Mouse (Mus musculus) CH12.LX (cell line): ENCODE measurements around the gene Oscar. TPM values are rescaled to one million over a fixed set of nuclear protein-coding genes. Genes with fewer than 3 reads are reported as not detected.

Source experiments
- DNase-seq: peaks from one replicate; pipeline ENCODE4 v3.0.0-alpha.2; 2013; ENCODE audit errors: extremely low read depth
- H3K27ac ChIP-seq: 2 replicates; pipeline ENCODE4 v1.5.1; 2012; ENCODE audit warnings: low read depth, mild to moderate bottlenecking, control low read depth, moderate library complexity; ENCODE audit not compliant: insufficient read depth
- H3K27me3 ChIP-seq: replicated peaks from 2 replicates; pipeline ENCODE3; 2012; ENCODE audit warnings: inconsistent platforms
- H3K36me3 ChIP-seq, 2 experiments: replicated peaks in 1 of 2; 2 replicates each; pipeline versions ENCODE3 to v1.6.1; 2012; ENCODE audit warnings: inconsistent platforms in 1 of 2, low read length in 1 of 2, mild to moderate bottlenecking in 1 of 2, mixed read lengths in 1 of 2, moderate library complexity in 1 of 2; ENCODE audit not compliant: control insufficient read depth in 1 of 2, insufficient read depth in 1 of 2
- H3K4me1 ChIP-seq, 2 experiments: 2 replicates each; pipeline ENCODE4 v1.6.1; 2012; ENCODE audit warnings: inconsistent platforms in 1 of 2, moderate library complexity in 1 of 2; ENCODE audit not compliant: insufficient read depth in 2 of 2, control insufficient read depth in 1 of 2
- H3K4me2 ChIP-seq: 2 replicates; pipeline ENCODE4 v1.6.1; 2012; ENCODE audit warnings: low read depth, mild to moderate bottlenecking, control low read depth; ENCODE audit not compliant: poor library complexity, insufficient read depth, severe bottlenecking
- H3K4me3 ChIP-seq, 3 experiments: fragments of 150-350 bp in 1 of 3; sonication (generic) in 1 of 3; replicated peaks in 1 of 3; 2 replicates each; pipeline versions ENCODE3 to v1.5.1; 2011 to 2012; ENCODE audit warnings: low read depth in 2 of 3, low read length in 2 of 3, mild to moderate bottlenecking in 2 of 3, moderate library complexity in 2 of 3, control low read depth in 1 of 3, improper control_type of control experiment in 1 of 3, inconsistent platforms in 1 of 3, mixed read lengths in 1 of 3; ENCODE audit not compliant: poor library complexity in 1 of 3
- H3K79me2 ChIP-seq: replicated peaks from 2 replicates; pipeline ENCODE4 v1.6.1; 2012; ENCODE audit warnings: mild to moderate bottlenecking, moderate library complexity; ENCODE audit not compliant: control insufficient read depth, poor library complexity, insufficient read depth, severe bottlenecking; ENCODE audit errors: extremely low read depth
- H3K9ac ChIP-seq: 2 replicates; pipeline ENCODE4 v1.6.1; 2012; ENCODE audit warnings: low read depth, mild to moderate bottlenecking, control low read depth, moderate library complexity; ENCODE audit not compliant: insufficient read depth
- H3K9me3 ChIP-seq: replicated peaks from 2 replicates; pipeline ENCODE3; 2012; ENCODE audit warnings: low read length, inconsistent platforms, mixed read lengths
- BHLHE40 ChIP-seq: IDR thresholded peaks from 2 replicates; pipeline ENCODE4 v1.6.1; 2011; ENCODE audit warnings: mild to moderate bottlenecking, low read depth, low read length, improper control_type of control experiment
- CHD2 ChIP-seq: IDR thresholded peaks from 2 replicates; pipeline ENCODE4 v1.6.1; 2011; ENCODE audit warnings: low read length, improper control_type of control experiment
- CTCF ChIP-seq, 2 experiments: IDR thresholded peaks in 1 of 2; conservative IDR thresholded peaks in 1 of 2; 2 replicates each; pipeline ENCODE4 v1.5.1; 2011 to 2012; ENCODE audit warnings: low read depth in 2 of 2, low read length in 2 of 2, improper control_type of control experiment in 1 of 2, inconsistent platforms in 1 of 2, mild to moderate bottlenecking in 1 of 2, moderate library complexity in 1 of 2
- EP300 ChIP-seq: IDR thresholded peaks from 2 replicates; pipeline ENCODE4 v1.6.1; 2011; ENCODE audit warnings: low read length, improper control_type of control experiment
- ETS1 ChIP-seq: conservative IDR thresholded peaks from 2 replicates; pipeline ENCODE4 v1.6.1; 2012; ENCODE audit warnings: low read depth, mild to moderate bottlenecking, inconsistent platforms, low read length, improper control_type of control experiment, moderate library complexity
- IRF4 ChIP-seq: IDR thresholded peaks from 2 replicates; pipeline ENCODE4 v1.6.1; 2014; ENCODE audit warnings: low read depth, mild to moderate bottlenecking, inconsistent platforms, low read length, improper control_type of control experiment
- JUND ChIP-seq: conservative IDR thresholded peaks from 2 replicates; pipeline ENCODE4 v1.6.1; 2011; ENCODE audit warnings: low read depth, low read length, improper control_type of control experiment
- KAT2A ChIP-seq: IDR thresholded peaks from 2 replicates; pipeline ENCODE4 v1.6.1; 2012; ENCODE audit warnings: low read length, improper control_type of control experiment, inconsistent platforms; ENCODE audit not compliant: insufficient replicate concordance
- MAX ChIP-seq: IDR thresholded peaks from 2 replicates; pipeline ENCODE4 v1.6.1; 2011; ENCODE audit warnings: low read length, improper control_type of control experiment
- MEF2A ChIP-seq: IDR thresholded peaks from 2 replicates; pipeline ENCODE4 v1.6.1; 2014; ENCODE audit warnings: low read depth, mild to moderate bottlenecking, inconsistent platforms, low read length, improper control_type of control experiment, borderline replicate concordance
- NELFE ChIP-seq: IDR thresholded peaks from 2 replicates; pipeline ENCODE4 v1.6.1; 2011; ENCODE audit warnings: low read depth, low read length, improper control_type of control experiment
- NRF1 ChIP-seq: IDR thresholded peaks from 2 replicates; pipeline ENCODE4 v1.6.1; 2014; ENCODE audit warnings: low read depth, mild to moderate bottlenecking, inconsistent platforms, low read length, improper control_type of control experiment, moderate library complexity
- POLR2A ChIP-seq: IDR thresholded peaks from 2 replicates; pipeline ENCODE4 v1.6.1; 2011; ENCODE audit warnings: low read depth, mild to moderate bottlenecking, improper control_type of control experiment, low read length
- POLR2AphosphoS2 ChIP-seq: IDR thresholded peaks from 2 replicates; pipeline ENCODE4 v1.6.1; 2011; ENCODE audit warnings: low read depth, low read length, improper control_type of control experiment
- SIN3A ChIP-seq: IDR thresholded peaks from 2 replicates; pipeline ENCODE4 v1.6.1; 2012; ENCODE audit warnings: low read length, improper control_type of control experiment, inconsistent platforms
- TCF12 ChIP-seq: IDR thresholded peaks from 2 replicates; pipeline ENCODE4 v1.6.1; 2014; ENCODE audit warnings: low read depth, mild to moderate bottlenecking, inconsistent platforms, low read length, improper control_type of control experiment
- UBTF ChIP-seq: IDR thresholded peaks from 2 replicates; pipeline ENCODE4 v1.6.1; 2012; ENCODE audit warnings: low read depth, mild to moderate bottlenecking, inconsistent platforms, low read length, improper control_type of control experiment, moderate library complexity
- ZC3H11A ChIP-seq: IDR thresholded peaks from 2 replicates; pipeline ENCODE4 v1.6.1; 2012; ENCODE audit warnings: low read depth, mild to moderate bottlenecking, inconsistent platforms, low read length, improper control_type of control experiment
- ZNF384 ChIP-seq: IDR thresholded peaks from 2 replicates; pipeline ENCODE4 v1.6.1; 2012; ENCODE audit warnings: low read depth, low read length, improper control_type of control experiment, inconsistent platforms
- dilution Hi-C: fragments of 300-500 bp; cut with MboI; formaldehyde crosslinking; loops from 2 replicates; pipeline ENCODE4 v1.14.3; 2020; ENCODE audit warnings: low sequenced_read_pairs; ENCODE audit not compliant: extremely low pct_unique_long_range_greater_than_20kb, extremely low pct_ligation_motif_present
- in situ Hi-C: fragments of 300-500 bp; cut with MboI; formaldehyde crosslinking; loops from 3 replicates; pipeline ENCODE4 v1.14.3; 2019; ENCODE audit warnings: low sequenced_read_pairs, low pct_ligation_motif_present, low pct_unique_long_range_greater_than_20kb, mixed read lengths
- polyA plus RNA-seq: library from polyadenylated mRNA; unstranded; fragments of >175 nt; gene quantifications from 2 replicates; pipeline ENCODE4 v1.2.1, GENCODE M21; 2012; ENCODE audit warnings: low read depth; ENCODE audit not compliant: insufficient read length
- total RNA-seq, 2 experiments: library from RNA; depleted of rRNA; stranded (reverse); fragments of 300-350 nt in 1 of 2; fragments of >200 nt in 1 of 2; gene quantifications; 2 replicates each; pipeline ENCODE4 v1.2.3; 2012 to 2014

Oscar gene
- total and polyA plus RNA-seq, 3 experiments = 0.39 TPM; not detected in 2

DNA sequence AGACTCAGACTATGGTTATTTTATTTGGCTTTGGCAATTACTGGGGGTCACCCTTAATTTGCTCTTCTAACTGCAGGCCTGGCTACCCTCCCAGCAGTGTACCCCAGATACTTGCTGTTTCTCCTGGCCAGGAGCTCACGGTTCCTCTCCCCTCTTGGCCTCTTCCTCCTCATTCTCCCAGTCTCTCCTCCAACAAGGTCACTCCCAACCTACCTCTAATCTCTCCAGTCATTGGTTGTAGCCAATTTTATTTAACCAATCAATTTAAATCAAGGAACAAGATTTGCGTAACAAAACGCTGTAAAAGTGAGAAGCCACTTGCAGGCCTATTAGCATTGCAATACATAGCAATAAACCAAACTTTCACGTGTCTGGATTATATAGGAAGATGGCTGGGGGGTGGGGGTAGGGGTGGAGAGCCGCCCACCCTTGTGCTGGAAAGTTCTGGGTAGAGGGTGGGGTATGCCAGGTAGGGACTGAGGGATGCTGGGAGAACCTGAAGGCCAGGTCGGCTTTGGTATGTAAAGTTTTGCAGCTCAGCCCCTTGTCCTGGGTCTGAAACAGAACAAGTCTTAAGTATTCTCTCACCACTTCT, 36.9 kb downstream of the Oscar start:
- no peak for DNase-seq
- dilution Hi-C loops = no loop called here
- Histone ChIP-seq H3K79me2 (no peaks in the 10 kb centered on the region), H3K4me3 (peak overlapping the region in 1 of 3 experiments; percentile 39), H3K9me3 (no peaks in the 10 kb centered on the region), H3K9ac (no peak overlapping the region), H3K4me1 (peaks cover 8 to 41% of the 10 kb centered on the region in 2 experiments), H3K27me3 (no peaks in the 10 kb centered on the region), H3K27ac (no peak overlapping the region), H3K4me2 (no peak overlapping the region), H3K36me3 (no peaks in the 10 kb centered on the region)
- TF ChIP-seq NRF1 (no peak), BHLHE40 (no peak)
- in situ Hi-C loops = no loop called here

DNA sequence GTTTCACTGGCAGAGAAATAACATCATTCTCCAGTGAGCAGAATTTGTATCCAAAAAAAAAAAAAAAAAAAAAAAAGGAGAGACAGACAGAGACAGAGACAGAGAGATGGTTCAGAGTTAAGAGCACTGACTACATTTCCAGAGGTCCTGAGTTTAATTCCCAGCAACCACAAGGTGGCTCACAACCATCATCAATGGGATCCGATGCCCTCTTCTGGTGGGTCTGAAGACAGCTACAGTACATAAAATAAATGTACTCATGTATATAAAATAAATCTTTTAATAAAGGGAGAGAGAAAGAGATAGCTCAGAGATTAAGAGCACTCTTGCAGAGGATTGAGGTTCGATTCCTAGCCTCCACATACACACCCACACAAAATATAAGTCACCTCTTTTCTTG, 37.8 kb downstream of the Oscar start:
- peaks cover 8 to 41% of the 10 kb centered on the region in 2 experiments for H3K4me1 ChIP-seq
- H3K4me2 ChIP-seq = no peak overlapping the region
- H3K9me3 ChIP-seq = no peaks in the 10 kb centered on the region
- DNase-seq = no peak
- H3K9ac ChIP-seq = no peak overlapping the region
- no peaks in the 10 kb centered on the region for H3K27me3 ChIP-seq
- H3K4me3 ChIP-seq = peak overlapping the region in 1 of 3 experiments; percentile 39
- peak in 1 of 2 experiments; percentile 66; a peak in 2 of 4 replicates for TF ChIP-seq CTCF (conservative IDR thresholded peaks at IDR 0.05 in 1 of 2, IDR thresholded peaks at IDR 0.05 in 1 of 2; ENCODE audit: low read depth in 2 of 2, low read length in 2 of 2)
- no peak for TF ChIP-seq EP300
- no peak for TF ChIP-seq UBTF
- TF ChIP-seq NELFE = no peak
- TF ChIP-seq KAT2A = no peak
- TF ChIP-seq, all 38 proteins: peak for 1
- H3K79me2 ChIP-seq = no peaks in the 10 kb centered on the region
- in situ Hi-C loops = no loop called here
- H3K27ac ChIP-seq = no peak overlapping the region
- H3K36me3 ChIP-seq = no peaks in the 10 kb centered on the region
- dilution Hi-C loops = no loop called here

DNA sequence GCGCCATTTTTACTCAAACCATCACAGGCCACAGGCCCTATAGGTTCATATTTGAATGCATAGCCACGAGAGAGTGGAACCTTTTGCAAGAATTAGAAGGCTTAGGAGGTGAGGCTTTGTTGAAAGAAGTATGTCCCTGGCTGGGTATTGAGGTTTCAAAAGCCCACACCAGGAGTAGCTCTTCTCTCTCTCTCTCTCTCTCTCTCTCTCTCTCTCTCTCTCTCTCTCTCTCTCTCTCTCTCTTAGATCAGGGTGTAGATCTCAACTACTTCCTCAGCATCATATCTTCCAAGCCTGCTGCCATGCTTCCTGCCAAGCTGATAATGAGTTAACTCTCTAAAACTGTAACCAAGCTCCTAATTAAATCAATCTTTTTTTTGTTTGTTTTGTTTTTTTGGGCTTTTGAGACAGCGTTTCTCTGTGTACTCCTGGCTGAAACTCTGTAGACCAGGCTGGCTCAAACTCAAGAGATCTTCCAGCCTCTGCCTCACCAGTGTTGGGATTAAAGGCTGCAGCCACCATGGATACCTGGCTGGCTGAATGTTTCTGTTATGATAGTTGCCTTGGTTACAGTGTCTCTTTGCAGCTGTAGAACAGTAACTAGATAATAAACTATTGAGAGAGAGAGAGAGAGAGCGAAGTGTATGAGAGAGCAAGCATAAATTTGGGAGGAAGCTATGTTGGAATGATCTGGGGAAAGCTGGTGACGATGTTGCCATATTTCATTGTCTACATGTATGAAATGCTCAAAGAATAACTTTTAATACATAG, 39.4 kb downstream of the Oscar start:
- in situ Hi-C loops (no loop called here), dilution Hi-C loops (no loop called here)
- Histone ChIP-seq H3K79me2 (no peaks in the 10 kb centered on the region), H3K27ac (no peak overlapping the region), H3K9me3 (no peaks in the 10 kb centered on the region), H3K27me3 (no peaks in the 10 kb centered on the region), H3K9ac (no peak overlapping the region), H3K4me1 (peaks cover 8 to 34% of the 10 kb centered on the region in 2 experiments), H3K4me2 (no peak overlapping the region), H3K4me3 (no peak overlapping the region), H3K36me3 (no peaks in the 10 kb centered on the region)
- TF ChIP-seq MAX (no peak), TCF12 (no peak), EP300 (no peak), ZNF384 (no peak), POLR2AphosphoS2 (no peak), MEF2A (no peak), BHLHE40 (no peak), ETS1 (no peak), SIN3A (no peak), POLR2A (no peak), IRF4 (no peak), UBTF (no peak), CHD2 (no peak), JUND (no peak), ZC3H11A (no peak), NRF1 (no peak)
- DNase-seq = no peak
